Mouse (Mus musculus) kidney, adult 2 months (tissue): Measurements from ENCODE around the gene Bbx.

Experiments
- CTCF ChIP-seq: fragments of 200-500 bp; conservative IDR thresholded peaks from 2 replicates; pipeline ENCODE4 v1.5.1; 2011; ENCODE audit warnings: low read depth, mild to moderate bottlenecking, control low read depth, low read length, moderate library complexity, mixed read lengths; ENCODE audit not compliant: insufficient read depth, insufficient read length
- POLR2A ChIP-seq: fragments of 200-500 bp; IDR thresholded peaks from one replicate; pipeline ENCODE4 v1.6.1; 2011; ENCODE audit warnings: low read depth, low read length, control low read depth

GRCm38 (mm10) chr16:50292834-50293233 lies 139.4 kb downstream of the Bbx start:
- TF ChIP-seq CTCF (no peak), POLR2A (no peak)
